Mouse (Mus musculus) liver, postnatal 0 days (tissue): Measurements from ENCODE around the gene Ankrd13d.

Experiments used
- CTCF ChIP-seq: sonication (generic); IDR thresholded peaks from 2 replicates; pipeline ENCODE4 v1.5.1; 2016; ENCODE audit warnings: antibody characterized with exemption, low read depth
- EP300 ChIP-seq: IDR thresholded peaks from 2 replicates; pipeline ENCODE4 v1.6.1; 2016; ENCODE audit warnings: antibody characterized with exemption, low read depth, mild to moderate bottlenecking

- no peak for TF ChIP-seq CTCF
- no peak for TF ChIP-seq EP300
These were observed 2.5 kb downstream of the Ankrd13d start for GRCm38 (mm10) chr19:4280425-4280824.
